In genomic region chr4:97280712-97281111, GRCm38 (mm10) we compare ENCODE assay signal across 9 mouse cellular contexts.
"Had no signal": no experiment of that assay in that cellular context is flagged by ENCODE, and none has a peak within 500 bp of the region (broad histone marks: within the 10 kb centered on the region; RNA-seq: fewer than 3 reads in every experiment).

No protein-coding gene starts in this region.

- DNase-seq: kidney, postnatal 10 days; left cerebral cortex, postnatal 4 days; lung, adult 2 months; lung, postnatal 36 days; thymus, postnatal 4 days had no signal

- H3K4me2 ChIP-seq: limb, embryonic 13.5 days; liver, embryonic 15.5 days had no signal

- ATAC-seq: lung, postnatal 0 days had no signal

- H3K27me3 ChIP-seq: limb, embryonic 13.5 days; liver, embryonic 15.5 days had no signal

- H3K36me3 ChIP-seq: limb, embryonic 13.5 days; liver, embryonic 15.5 days had no signal

- H3K4me3 ChIP-seq: limb, embryonic 13.5 days; liver, embryonic 15.5 days had no signal

- H3K9me3 ChIP-seq: limb, embryonic 13.5 days; liver, embryonic 15.5 days had no signal

- H3K4me1 ChIP-seq: limb, embryonic 13.5 days; liver, embryonic 15.5 days had no signal

- H3K27ac ChIP-seq: limb, embryonic 13.5 days; liver, embryonic 15.5 days; stomach, postnatal 0 days had no signal

- H3K9ac ChIP-seq: limb, embryonic 13.5 days; liver, embryonic 15.5 days had no signal
